Mouse (Mus musculus): Measurements from ENCODE around the gene Dscam.

The Dscam gene

GRCm38 (mm10) chr16:96943648-96944047 lies 226.9 kb downstream of the Dscam start:
- no peak for DNase-seq (ENCODE audit: low spot score)

- no peak for DNase-seq (ENCODE audit: low spot score)
Observed at GRCm38 (mm10) chr16:96934795-96935194, 235.8 kb downstream of the Dscam start.

- no peak for DNase-seq (ENCODE audit: low spot score)
Observed at GRCm38 (mm10) chr16:96932211-96932610, 238.3 kb downstream of the Dscam start.

GRCm38 (mm10) chr16:96931771-96932170 lies 238.8 kb downstream of the Dscam start:
- DNase-seq (ENCODE audit: low spot score) = no peak

GRCm38 (mm10) chr16:96928011-96928410 lies 242.5 kb downstream of the Dscam start:
- no peak for DNase-seq (ENCODE audit: low spot score)

GRCm38 (mm10) chr16:96927408-96927807 lies 243.1 kb downstream of the Dscam start:
- no peak for DNase-seq (ENCODE audit: low spot score)

GRCm38 (mm10) chr16:96926977-96927376 lies 243.6 kb downstream of the Dscam start:
- no peak for DNase-seq (ENCODE audit: low spot score)

GRCm38 (mm10) chr16:96923941-96924340 lies 246.6 kb downstream of the Dscam start:
- DNase-seq (ENCODE audit: low spot score) = no peak

- no peak for DNase-seq (ENCODE audit: low spot score)
Observed at GRCm38 (mm10) chr16:96914495-96914894, 256.1 kb downstream of the Dscam start.

GRCm38 (mm10) chr16:96912836-96913235 lies 257.7 kb downstream of the Dscam start:
- no peak for DNase-seq (ENCODE audit: low spot score)

GRCm38 (mm10) chr16:96912103-96912502 lies 258.4 kb downstream of the Dscam start:
- DNase-seq (ENCODE audit: low spot score) = no peak

- no peak for DNase-seq (ENCODE audit: low spot score)
Observed at GRCm38 (mm10) chr16:96910405-96911164, 260.0 kb downstream of the Dscam start.

GRCm38 (mm10) chr16:96907818-96908217 lies 262.7 kb downstream of the Dscam start:
- DNase-seq (ENCODE audit: low spot score) = no peak

GRCm38 (mm10) chr16:96907081-96907480 lies 263.5 kb downstream of the Dscam start:
- no peak for DNase-seq (ENCODE audit: low spot score)

- no peak for DNase-seq (ENCODE audit: low spot score)
Observed at GRCm38 (mm10) chr16:96906630-96907029, 263.9 kb downstream of the Dscam start.

GRCm38 (mm10) chr16:96904761-96905160 lies 265.8 kb downstream of the Dscam start:
- no peak for DNase-seq (ENCODE audit: low spot score)

GRCm38 (mm10) chr16:96904359-96904758 lies 266.2 kb downstream of the Dscam start:
- no peak for DNase-seq (ENCODE audit: low spot score)

- DNase-seq (ENCODE audit: low spot score) = no peak
Observed at GRCm38 (mm10) chr16:96902596-96902995, 268.0 kb downstream of the Dscam start.

GRCm38 (mm10) chr16:96901234-96902014 lies 269.1 kb downstream of the Dscam start:
- DNase-seq (ENCODE audit: low spot score) = no peak

- no peak for DNase-seq (ENCODE audit: low spot score)
Observed at GRCm38 (mm10) chr16:96899329-96899728, 271.2 kb downstream of the Dscam start.

- no peak for DNase-seq (ENCODE audit: low spot score)
Observed at GRCm38 (mm10) chr16:96896510-96897133, 273.9 kb downstream of the Dscam start.

- no peak for DNase-seq (ENCODE audit: low spot score)
Observed at GRCm38 (mm10) chr16:96888036-96888435, 282.5 kb downstream of the Dscam start.

- DNase-seq (ENCODE audit: low spot score) = no peak
Observed at GRCm38 (mm10) chr16:96885817-96886216, 284.7 kb downstream of the Dscam start.
